Mouse (Mus musculus) liver, adult 2 months (tissue): ENCODE results near the gene D030056L22Rik. TPM values are rescaled to one million over a fixed set of nuclear protein-coding genes. Genes with fewer than 3 reads are reported as not detected.

Experiments
- DNase-seq: peaks from one replicate; pipeline ENCODE4 v3.0.0-alpha.2; 2011; ENCODE audit warnings: low read depth, low spot score; ENCODE audit errors: extremely low read depth
- H3K27ac ChIP-seq: fragments of 200-500 bp; replicated peaks from 2 replicates; pipeline ENCODE4 v1.5.1; 2012; ENCODE audit warnings: low read depth, mild to moderate bottlenecking, control low read depth, inconsistent platforms, low read length; ENCODE audit not compliant: insufficient read depth
- H3K27me3 ChIP-seq: fragments of 200-500 bp; 2 replicates; pipeline ENCODE4 v1.6.1; 2012; ENCODE audit warnings: mild to moderate bottlenecking, moderate library complexity, low read length, inconsistent platforms; ENCODE audit not compliant: control insufficient read depth, insufficient read depth
- H3K36me3 ChIP-seq: fragments of 200-500 bp; 2 replicates; pipeline ENCODE4 v1.6.1; 2012; ENCODE audit warnings: low read length, inconsistent platforms; ENCODE audit not compliant: control insufficient read depth, insufficient read depth
- H3K4me1 ChIP-seq: fragments of 200-500 bp; 2 replicates; pipeline ENCODE4 v1.6.1; 2011; ENCODE audit warnings: low read length; ENCODE audit not compliant: control insufficient read depth, insufficient read depth
- H3K4me3 ChIP-seq: fragments of 200-500 bp; 2 replicates; pipeline ENCODE4 v1.5.1; 2011; ENCODE audit warnings: low read depth, mild to moderate bottlenecking, control low read depth, low read length, moderate library complexity; ENCODE audit not compliant: insufficient read depth
- H3K79me2 ChIP-seq: fragments of 200-500 bp; 2 replicates; pipeline ENCODE4 v1.6.1; 2012; ENCODE audit warnings: inconsistent platforms, mild to moderate bottlenecking, low read length, moderate library complexity; ENCODE audit not compliant: control insufficient read depth, insufficient read depth
- H3K9ac ChIP-seq: fragments of 200-500 bp; 2 replicates; pipeline ENCODE4 v1.6.1; 2012; ENCODE audit warnings: low read depth, mild to moderate bottlenecking, control low read depth, inconsistent platforms, low read length
- CTCF ChIP-seq: fragments of 200-500 bp; IDR thresholded peaks from 2 replicates; pipeline ENCODE4 v1.5.1; 2011; ENCODE audit warnings: low read depth, low read length, control low read depth
- POLR2A ChIP-seq: fragments of 200-500 bp; IDR thresholded peaks from 2 replicates; pipeline ENCODE4 v1.6.1; 2011; ENCODE audit warnings: low read length, control low read depth; ENCODE audit not compliant: insufficient read depth; ENCODE audit errors: extremely low read depth
- WGBS: fragments of 180-500 bp; shearing (Covaris S2); methylation state at CpG from one replicate; pipeline ENCODE4 v1.1.7; 2018; 5-methylcytosine and 5-hydroxymethylcytosine counted together
- polyA plus RNA-seq: library from polyadenylated mRNA; depleted of rRNA; stranded (reverse); fragments of >200 nt; gene quantifications from 2 replicates; pipeline ENCODE4 v1.2.3, GENCODE M21; 2012
- total RNA-seq: library from RNA; depleted of rRNA; stranded (reverse); fragments of >200 nt; gene quantifications from 2 replicates; pipeline ENCODE4 v1.2.3, GENCODE M21; 2014

Gene D030056L22Rik
- total and polyA plus RNA-seq, 2 experiments = 5.7 to 7.1 TPM

GRCm38 (mm10) chr19:18716374-18716773 is 3.4 kb downstream of the D030056L22Rik start:
- TF ChIP-seq POLR2A = no peak
- TF ChIP-seq CTCF = peak; percentile 16; the same call in 1 of the 2 replicates
- DNase-seq = peak; percentile 50

DNA sequence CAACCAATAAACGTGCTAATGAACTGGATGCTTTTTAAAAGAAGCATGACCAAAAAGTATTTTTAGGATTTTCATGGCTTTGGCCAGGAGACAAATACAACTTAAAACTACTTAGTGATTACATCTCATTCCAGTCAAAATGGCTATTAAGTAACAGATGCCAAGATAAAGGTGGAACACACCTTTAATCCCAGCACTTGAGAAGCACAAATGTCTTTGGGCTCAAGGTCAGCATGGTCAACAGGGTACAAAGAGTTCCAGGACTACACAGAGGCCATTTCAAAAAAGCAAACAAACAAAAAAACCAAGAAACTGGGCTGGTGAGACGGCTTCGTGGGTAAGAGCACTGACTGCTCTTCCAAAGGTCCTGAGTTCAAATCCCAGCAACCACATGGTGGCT is 7.3 kb downstream of the D030056L22Rik start:
- 70% methylated on average over 3 of the region's 3 CpGs for WGBS

More at GRCm38 (mm10) chr19:18716374-18716773, 3.4 kb downstream of the D030056L22Rik start:
- Histone ChIP-seq H3K9ac (no peak overlapping the region), H3K4me1 (no peaks in the 10 kb centered on the region), H3K27ac (no peak overlapping the region), H3K27me3 (no peaks in the 10 kb centered on the region), H3K36me3 (peaks cover 5% of the 10 kb centered on the region), H3K4me3 (no peak overlapping the region), H3K79me2 (peaks cover 6% of the 10 kb centered on the region; the same call in 1 of the 2 replicates)
- 43% methylated on average over 1 of the region's 1 CpGs for WGBS

GRCm38 (mm10) chr19:18725186-18725585 is 12.2 kb downstream of the D030056L22Rik start:
- H3K9ac ChIP-seq = no peak overlapping the region
- TF ChIP-seq CTCF = no peak
- TF ChIP-seq POLR2A = no peak
- H3K27ac ChIP-seq = no peak overlapping the region
- no peak overlapping the region for H3K4me3 ChIP-seq
- no peaks in the 10 kb centered on the region for H3K4me1 ChIP-seq
- no peaks in the 10 kb centered on the region for H3K79me2 ChIP-seq
- no peaks in the 10 kb centered on the region for H3K36me3 ChIP-seq
- no peaks in the 10 kb centered on the region; the same call in 1 of the 2 replicates for H3K27me3 ChIP-seq
- no peak for DNase-seq
- WGBS = 95% methylated on average over 2 of the region's 2 CpGs

More for the DNA sequence above, 7.3 kb downstream of the D030056L22Rik start:
- Histone ChIP-seq H3K4me1 (no peaks in the 10 kb centered on the region), H3K36me3 (peaks cover 5% of the 10 kb centered on the region), H3K9ac (no peak overlapping the region), H3K27me3 (no peaks in the 10 kb centered on the region), H3K4me3 (no peak overlapping the region), H3K27ac (no peak overlapping the region), H3K79me2 (no peaks in the 10 kb centered on the region)
- TF ChIP-seq POLR2A = no peak
- DNase-seq = no peak

- H3K27ac ChIP-seq = no peak overlapping the region
- no peak overlapping the region for H3K4me3 ChIP-seq
- WGBS = 61% methylated on average over 7 of the region's 7 CpGs
Measured at GRCm38 (mm10) chr19:18730255-18730654, 17.3 kb downstream of the D030056L22Rik start.

GRCm38 (mm10) chr19:18731077-18731476 is 18.1 kb downstream of the D030056L22Rik start:
- H3K27ac ChIP-seq = no peak overlapping the region
- no peak overlapping the region for H3K4me3 ChIP-seq
- WGBS = 30% methylated on average over 7 of the region's 7 CpGs
- no peak overlapping the region for H3K9ac ChIP-seq
- no peaks in the 10 kb centered on the region; the same call in 1 of the 2 replicates for H3K27me3 ChIP-seq
- no peak for DNase-seq
- H3K36me3 ChIP-seq = no peaks in the 10 kb centered on the region
- no peaks in the 10 kb centered on the region for H3K79me2 ChIP-seq
- no peak for TF ChIP-seq CTCF
- TF ChIP-seq POLR2A = no peak
- no peaks in the 10 kb centered on the region for H3K4me1 ChIP-seq

More at GRCm38 (mm10) chr19:18730255-18730654, 17.3 kb downstream of the D030056L22Rik start:
- no peaks in the 10 kb centered on the region for H3K4me1 ChIP-seq
- H3K36me3 ChIP-seq = no peaks in the 10 kb centered on the region
- no peak overlapping the region for H3K9ac ChIP-seq
- TF ChIP-seq CTCF (no peak), POLR2A (no peak)
- no peaks in the 10 kb centered on the region; the same call in 1 of the 2 replicates for H3K27me3 ChIP-seq
- no peak for DNase-seq
- H3K79me2 ChIP-seq = no peaks in the 10 kb centered on the region

- DNase-seq = no peak
- WGBS = 92% methylated on average over 4 of the region's 4 CpGs
- Histone ChIP-seq H3K4me3 (no peak overlapping the region), H3K36me3 (no peaks in the 10 kb centered on the region), H3K9ac (no peak overlapping the region), H3K79me2 (no peaks in the 10 kb centered on the region), H3K4me1 (no peaks in the 10 kb centered on the region), H3K27me3 (no peaks in the 10 kb centered on the region), H3K27ac (no peak overlapping the region)
- TF ChIP-seq CTCF (no peak), POLR2A (no peak)
Measured at GRCm38 (mm10) chr19:18735901-18736300, 22.9 kb downstream of the D030056L22Rik start.
